In the genomic region with DNA sequence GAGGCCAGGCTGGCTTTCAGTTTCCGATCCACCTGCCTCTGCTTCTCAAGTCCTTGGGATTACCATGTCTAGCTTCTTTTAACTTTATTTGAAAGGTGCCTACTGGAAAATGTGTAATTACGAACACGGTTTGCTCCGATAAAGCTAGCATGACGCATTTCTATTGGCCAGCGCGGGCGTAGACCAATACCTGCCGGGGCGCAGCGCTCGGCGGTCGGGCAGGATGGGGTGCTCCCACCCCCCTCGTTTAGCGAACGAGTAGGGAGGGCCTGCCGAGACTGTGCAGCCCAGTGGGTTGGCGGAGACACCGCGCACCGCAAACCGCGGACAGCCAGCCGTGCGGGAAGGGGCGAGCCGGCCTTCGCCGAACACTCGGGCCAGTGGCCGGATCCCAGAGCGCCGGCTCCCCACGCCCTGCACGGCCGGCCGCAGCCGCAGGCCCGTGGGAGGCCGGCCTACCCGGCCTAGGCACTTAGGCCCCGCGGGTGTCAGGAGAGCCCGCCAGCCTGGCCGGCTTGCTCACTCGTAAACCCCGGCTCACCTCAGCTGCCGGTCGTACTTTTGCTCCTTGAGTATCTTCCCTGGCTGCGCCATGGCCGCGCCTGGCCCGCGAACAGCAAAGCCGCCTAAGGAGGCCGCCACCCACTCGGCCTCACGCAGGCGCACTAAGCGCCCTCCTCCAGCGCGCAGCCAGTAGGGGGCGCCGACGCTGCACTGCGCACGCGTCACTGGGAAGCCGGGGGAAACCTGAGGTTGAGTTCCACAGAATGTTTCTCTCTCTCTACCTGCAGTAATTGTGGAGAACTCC, we compare ENCODE assay signal across 8 mouse cellular contexts. TPM values are rescaled to one million over a fixed set of nuclear protein-coding genes. Genes with fewer than 3 reads are reported as not detected.
DNase-seq lines count a peak whose midpoint lies in the region; ATAC-seq lines count a peak whose summit lies in the region.

A gene (minus strand): TSS at position 667 of the 808 bp plus-strand sequence.
A gene (plus strand): TSS at position 719 of the 808 bp plus-strand sequence.

- peak within 1 kb of the TSS; percentile 63 for H3K4me2 ChIP-seq in forebrain, embryonic 14.5 days (ENCODE audit: low read length)
- peak within 1 kb of the TSS; percentile 73 for H3K4me2 ChIP-seq in neural tube, embryonic 15.5 days

- intact Hi-C loops in heart, postnatal 14 days (cut with DNase I), result loop anchor here (1.0 to 5.0 kb wide), 2 partner anchors 35 to 192 kb away; no protein-coding TSS in a partner anchor

- H3K4me1 ChIP-seq in forebrain, embryonic 14.5 days (ENCODE audit: control insufficient read depth, insufficient read depth, low read length), result peaks cover 13% of the 10 kb centered on the region
- peaks cover 27% of the 10 kb centered on the region for H3K4me1 ChIP-seq in neural tube, embryonic 15.5 days

- no peaks in the 10 kb centered on the region; the same call in 1 of the 2 replicates for H3K27me3 ChIP-seq in forebrain, embryonic 14.5 days (replicated peaks; ENCODE audit: control insufficient read depth, insufficient read depth, low read length)
- peaks cover 10% of the 10 kb centered on the region for H3K27me3 ChIP-seq in neural tube, embryonic 15.5 days (replicated peaks)

- H3K27ac ChIP-seq in forebrain, embryonic 14.5 days (ENCODE audit: low read depth, low read length), result peak within 1 kb of the TSS; percentile 82
- H3K27ac ChIP-seq in neural tube, embryonic 15.5 days (replicated peaks), result peak within 1 kb of the TSS; percentile 89

- peak within 1 kb of the TSS; percentile 98 for H3K9ac ChIP-seq in forebrain, embryonic 14.5 days (ENCODE audit: low read length)
- peak within 1 kb of the TSS; percentile 98 for H3K9ac ChIP-seq in neural tube, embryonic 15.5 days (replicated peaks)

- H3K9me3 ChIP-seq in forebrain, embryonic 14.5 days (replicated peaks; ENCODE audit: control insufficient read depth, low read length), result no peaks in the 10 kb centered on the region
- H3K9me3 ChIP-seq in neural tube, embryonic 15.5 days (replicated peaks), result no peaks in the 10 kb centered on the region

- peaks cover 11% of the 10 kb centered on the region for H3K36me3 ChIP-seq in forebrain, embryonic 14.5 days (ENCODE audit: control insufficient read depth, insufficient read depth, low read length)
- peaks cover 11% of the 10 kb centered on the region for H3K36me3 ChIP-seq in neural tube, embryonic 15.5 days

- WGBS in forebrain, embryonic 14.5 days, result under 1% methylated on average over 66 of the region's 70 CpGs
- WGBS in neural tube, embryonic 15.5 days, result under 1% methylated on average over 65 of the region's 70 CpGs

- peak within 1 kb of the TSS; percentile 95 for H3K4me3 ChIP-seq in forebrain, embryonic 14.5 days (ENCODE audit: low read depth, low read length)
- H3K4me3 ChIP-seq in neural tube, embryonic 15.5 days (replicated peaks), result peak within 1 kb of the TSS; percentile 98

- DNase-seq in ES-CJ7 (ENCODE audit: low read depth, low spot score), result peak; percentile 95
- peak; percentile 95 for DNase-seq in cerebellum, adult 11 months
- peak; percentile 94 for DNase-seq in forebrain, embryonic 14.5 days (ENCODE audit: low spot score)
- DNase-seq in heart, postnatal 14 days, result peak; percentile 97 to 98
- DNase-seq in layer of hippocampus, adult 11-12 months (ENCODE audit: low spot score), result peak; percentile 95
- peak; percentile 92 to 93 for DNase-seq in lung, adult 18-20 months
- DNase-seq in testis, postnatal 14 days (ENCODE audit: low spot score), result peak; percentile 91

- peak; percentile 96 for ATAC-seq in forebrain, embryonic 14.5 days
- ATAC-seq in neural tube, embryonic 15.5 days (ENCODE audit: low FRiP score), result peak; percentile 97

RNA-seq across cellular contexts. Expression of the first gene that starts in this region (rescaled TPM):
- polyA plus RNA-seq in forebrain, embryonic 14.5 days (2014; fragmentation: Nextera tagmentation; extraction: Ambion mirVana), result 130 and 135 TPM in 2 replicates
- 10 to 100 TPM; 28.3 to 30.0 TPM for total RNA-seq in heart, postnatal 14 days (2021)
- polyA plus RNA-seq in neural tube, embryonic 15.5 days (2015; fragmentation: Nextera tagmentation; extraction: Ambion mirVana), result 97.2 and 99.2 TPM in 2 replicates

RNA-seq across cellular contexts. Expression of the second gene that starts in this region (rescaled TPM):
- 1.1 and 1.2 TPM in 2 replicates for polyA plus RNA-seq in forebrain, embryonic 14.5 days (2014; fragmentation: Nextera tagmentation; extraction: Ambion mirVana)
- 1 to 10 TPM; 4.8 to 4.9 TPM for total RNA-seq in heart, postnatal 14 days (2021)
- polyA plus RNA-seq in neural tube, embryonic 15.5 days (2015; fragmentation: Nextera tagmentation; extraction: Ambion mirVana), result 3.0 and 3.3 TPM in 2 replicates

Comparison
In these comparisons a context has a peak if more than half of its experiments do, and no peak if none do; other contexts are left out.
1. Peak in every context shown above with its lines: DNase-seq, ATAC-seq, H3K4me3 ChIP-seq and H3K27ac ChIP-seq.